Mouse (Mus musculus) forebrain, embryonic 13.5 days (tissue): ENCODE measurements around the gene Npepps. TPM values are rescaled to one million over a fixed set of nuclear protein-coding genes. Genes with fewer than 3 reads are reported as not detected.

Experiments
- ATAC-seq: fragments of 200-750 bp; cut with Nextera tagmentation; 2 replicates; pipeline ENCODE4 v1.8.0; 2017
- H3K27ac ChIP-seq: fragments of 300-500 bp; sonication (generic); 2 replicates; pipeline ENCODE4 v1.5.1; 2015; ENCODE audit warnings: inconsistent platforms, mild to moderate bottlenecking, moderate library complexity
- H3K27me3 ChIP-seq: fragments of 300-500 bp; sonication (generic); 2 replicates; pipeline ENCODE4 v1.6.1; 2015; ENCODE audit warnings: mild to moderate bottlenecking, inconsistent platforms
- H3K36me3 ChIP-seq: fragments of 300-500 bp; sonication (generic); 2 replicates; pipeline ENCODE4 v1.6.1; 2015; ENCODE audit warnings: mild to moderate bottlenecking, inconsistent platforms; ENCODE audit not compliant: poor library complexity, severe bottlenecking
- H3K4me1 ChIP-seq: fragments of 300-500 bp; sonication (generic); 2 replicates; pipeline ENCODE4 v1.6.1; 2015; ENCODE audit warnings: inconsistent platforms
- H3K4me2 ChIP-seq: fragments of 300-500 bp; sonication (generic); 2 replicates; pipeline ENCODE4 v1.6.1; 2015; ENCODE audit warnings: inconsistent platforms, mild to moderate bottlenecking, moderate library complexity
- H3K4me3 ChIP-seq: fragments of 300-500 bp; sonication (generic); 2 replicates; pipeline ENCODE4 v1.5.1; 2015; ENCODE audit warnings: mild to moderate bottlenecking, inconsistent platforms
- H3K9ac ChIP-seq: fragments of 300-500 bp; sonication (generic); 2 replicates; pipeline ENCODE4 v1.6.1; 2015; ENCODE audit warnings: mild to moderate bottlenecking, inconsistent platforms
- H3K9me3 ChIP-seq: fragments of 300-500 bp; sonication (generic); replicated peaks from 2 replicates; pipeline ENCODE4 v1.6.1; 2016; ENCODE audit warnings: inconsistent platforms
- WGBS: fragments of 180-500 bp; shearing (Covaris S2); methylation state at CpG from one replicate; pipeline ENCODE4 v1.1.7; 2015; 5-methylcytosine and 5-hydroxymethylcytosine counted together
- polyA plus RNA-seq: library from polyadenylated mRNA; unstranded; fragments of >200 nt; fragmentation: Nextera tagmentation; extraction: Ambion mirVana; gene quantifications from 2 replicates; pipeline ENCODE4 v1.2.1, GENCODE M21; 2015

Gene Npepps
- polyA plus RNA-seq, 1 experiment from 2014 or later, result 131 TPM

GRCm38 (mm10) chr11:97160341-97160740 lies 120.1 kb downstream of the Npepps start:
- H3K27me3 ChIP-seq, result no peaks in the 10 kb centered on the region
- 66% methylated on average over 6 of the region's 6 CpGs for WGBS
- peaks cover 98% of the 10 kb centered on the region for H3K36me3 ChIP-seq
- no peaks in the 10 kb centered on the region for H3K9me3 ChIP-seq
- no peak overlapping the region for H3K27ac ChIP-seq
- no peak for ATAC-seq
- no peaks in the 10 kb centered on the region for H3K4me1 ChIP-seq
- H3K4me2 ChIP-seq, result no peak overlapping the region
- H3K9ac ChIP-seq, result no peak overlapping the region
- no peak overlapping the region for H3K4me3 ChIP-seq

GRCm38 (mm10) chr11:97156999-97157398 lies 123.4 kb downstream of the Npepps start:
- no peak overlapping the region for H3K4me2 ChIP-seq
- no peak overlapping the region for H3K27ac ChIP-seq
- H3K4me1 ChIP-seq, result peaks cover 10% of the 10 kb centered on the region
- H3K9ac ChIP-seq, result 0 out of 2 replicates have a peak overlapping the region, but pooled peaks have one; percentile 2
- no peak for ATAC-seq
- H3K9me3 ChIP-seq, result no peaks in the 10 kb centered on the region
- no peak overlapping the region for H3K4me3 ChIP-seq
- WGBS, result 80% methylated on average over 7 of the region's 7 CpGs
- peaks cover 72% of the 10 kb centered on the region for H3K36me3 ChIP-seq
- H3K27me3 ChIP-seq, result no peaks in the 10 kb centered on the region

Other genes starting within 250 kb of the Npepps start
- gene Lrrc46, start 239.2 kb downstream of the Npepps start, polyA plus RNA-seq, result 3.0 and 3.6 TPM in 2 replicates
- gene Mrpl10, start 239.1 kb downstream of the Npepps start, polyA plus RNA-seq, result 59.3 and 60.7 TPM in 2 replicates
- gene Osbpl7, start 230.0 kb downstream of the Npepps start, polyA plus RNA-seq, result 7.8 and 8.7 TPM in 2 replicates
- gene Tbx21, start 165.3 kb downstream of the Npepps start, polyA plus RNA-seq, result 0.27 and 0.31 TPM in 2 replicates
- 4.5 and 5.0 TPM in 2 replicates for gene Tbkbp1, start 129.1 kb downstream of the Npepps start, polyA plus RNA-seq
- 50.5 and 61.8 TPM in 2 replicates for gene Kpnb1, start 92.8 kb downstream of the Npepps start, polyA plus RNA-seq
- gene Mrpl45, start 35.1 kb upstream of the Npepps start, polyA plus RNA-seq, result 47.4 and 49.1 TPM in 2 replicates
- gene Gpr179, start 71.4 kb upstream of the Npepps start, polyA plus RNA-seq, result 0.19 and 0.25 TPM in 2 replicates
- gene Socs7, start 81.9 kb upstream of the Npepps start, polyA plus RNA-seq, result 7.7 and 8.6 TPM in 2 replicates
- 3.6 and 4.4 TPM in 2 replicates for gene Arhgap23, start 134.9 kb upstream of the Npepps start, polyA plus RNA-seq
- gene 4933428G20Rik, start 219.7 kb upstream of the Npepps start, polyA plus RNA-seq, result 0.46 and 1.0 TPM in 2 replicates